Mouse (Mus musculus) CH12.LX (cell line): ENCODE measurements around the gene Ryr3. TPM values are rescaled to one million over a fixed set of nuclear protein-coding genes. Genes with fewer than 3 reads are reported as not detected.

Experiments used
- DNase-seq: peaks from one replicate; pipeline ENCODE4 v3.0.0-alpha.2; 2013; ENCODE audit errors: extremely low read depth
- H3K27ac ChIP-seq: 2 replicates; pipeline ENCODE4 v1.5.1; 2012; ENCODE audit warnings: low read depth, mild to moderate bottlenecking, control low read depth, moderate library complexity; ENCODE audit not compliant: insufficient read depth
- H3K27me3 ChIP-seq: replicated peaks from 2 replicates; pipeline ENCODE3; 2012; ENCODE audit warnings: inconsistent platforms
- H3K36me3 ChIP-seq, 2 experiments: replicated peaks in 1 of 2; 2 replicates each; pipeline versions ENCODE3 to v1.6.1; 2012; ENCODE audit warnings: inconsistent platforms in 1 of 2, low read length in 1 of 2, mild to moderate bottlenecking in 1 of 2, mixed read lengths in 1 of 2, moderate library complexity in 1 of 2; ENCODE audit not compliant: control insufficient read depth in 1 of 2, insufficient read depth in 1 of 2
- H3K4me1 ChIP-seq, 2 experiments: 2 replicates each; pipeline ENCODE4 v1.6.1; 2012; ENCODE audit warnings: inconsistent platforms in 1 of 2, moderate library complexity in 1 of 2; ENCODE audit not compliant: insufficient read depth in 2 of 2, control insufficient read depth in 1 of 2
- H3K4me2 ChIP-seq: 2 replicates; pipeline ENCODE4 v1.6.1; 2012; ENCODE audit warnings: low read depth, mild to moderate bottlenecking, control low read depth; ENCODE audit not compliant: poor library complexity, insufficient read depth, severe bottlenecking
- H3K4me3 ChIP-seq, 3 experiments: fragments of 150-350 bp in 1 of 3; sonication (generic) in 1 of 3; replicated peaks in 1 of 3; 2 replicates each; pipeline versions ENCODE3 to v1.5.1; 2011 to 2012; ENCODE audit warnings: low read depth in 2 of 3, low read length in 2 of 3, mild to moderate bottlenecking in 2 of 3, moderate library complexity in 2 of 3, control low read depth in 1 of 3, improper control_type of control experiment in 1 of 3, inconsistent platforms in 1 of 3, mixed read lengths in 1 of 3; ENCODE audit not compliant: poor library complexity in 1 of 3
- H3K79me2 ChIP-seq: replicated peaks from 2 replicates; pipeline ENCODE4 v1.6.1; 2012; ENCODE audit warnings: mild to moderate bottlenecking, moderate library complexity; ENCODE audit not compliant: control insufficient read depth, poor library complexity, insufficient read depth, severe bottlenecking; ENCODE audit errors: extremely low read depth
- H3K9ac ChIP-seq: 2 replicates; pipeline ENCODE4 v1.6.1; 2012; ENCODE audit warnings: low read depth, mild to moderate bottlenecking, control low read depth, moderate library complexity; ENCODE audit not compliant: insufficient read depth
- H3K9me3 ChIP-seq: replicated peaks from 2 replicates; pipeline ENCODE3; 2012; ENCODE audit warnings: low read length, inconsistent platforms, mixed read lengths
- CTCF ChIP-seq, 2 experiments: IDR thresholded peaks in 1 of 2; conservative IDR thresholded peaks in 1 of 2; 2 replicates each; pipeline ENCODE4 v1.5.1; 2011 to 2012; ENCODE audit warnings: low read depth in 2 of 2, low read length in 2 of 2, improper control_type of control experiment in 1 of 2, inconsistent platforms in 1 of 2, mild to moderate bottlenecking in 1 of 2, moderate library complexity in 1 of 2
- ELF1 ChIP-seq: IDR thresholded peaks from 2 replicates; pipeline ENCODE4 v1.6.1; 2014; ENCODE audit warnings: low read depth, mild to moderate bottlenecking, inconsistent platforms, low read length, improper control_type of control experiment
- EP300 ChIP-seq: IDR thresholded peaks from 2 replicates; pipeline ENCODE4 v1.6.1; 2011; ENCODE audit warnings: low read length, improper control_type of control experiment
- ETS1 ChIP-seq: conservative IDR thresholded peaks from 2 replicates; pipeline ENCODE4 v1.6.1; 2012; ENCODE audit warnings: low read depth, mild to moderate bottlenecking, inconsistent platforms, low read length, improper control_type of control experiment, moderate library complexity
- IRF4 ChIP-seq: IDR thresholded peaks from 2 replicates; pipeline ENCODE4 v1.6.1; 2014; ENCODE audit warnings: low read depth, mild to moderate bottlenecking, inconsistent platforms, low read length, improper control_type of control experiment
- JUN ChIP-seq: IDR thresholded peaks from 2 replicates; pipeline ENCODE4 v1.6.1; 2011; ENCODE audit warnings: low read depth, mild to moderate bottlenecking, low read length, improper control_type of control experiment, moderate library complexity; ENCODE audit not compliant: insufficient read depth
- JUND ChIP-seq: conservative IDR thresholded peaks from 2 replicates; pipeline ENCODE4 v1.6.1; 2011; ENCODE audit warnings: low read depth, low read length, improper control_type of control experiment
- KAT2A ChIP-seq: IDR thresholded peaks from 2 replicates; pipeline ENCODE4 v1.6.1; 2012; ENCODE audit warnings: low read length, improper control_type of control experiment, inconsistent platforms; ENCODE audit not compliant: insufficient replicate concordance
- MAFK ChIP-seq: IDR thresholded peaks from 2 replicates; pipeline ENCODE4 v1.6.1; 2011; ENCODE audit warnings: low read length, improper control_type of control experiment; ENCODE audit not compliant: insufficient replicate concordance
- MAZ ChIP-seq: IDR thresholded peaks from 2 replicates; pipeline ENCODE4 v1.6.1; 2012; ENCODE audit warnings: low read depth, mild to moderate bottlenecking, inconsistent platforms, low read length, improper control_type of control experiment, moderate library complexity
- MXI1 ChIP-seq: IDR thresholded peaks from 2 replicates; pipeline ENCODE4 v1.6.1; 2011; ENCODE audit warnings: mild to moderate bottlenecking, low read depth, low read length, improper control_type of control experiment
- PAX5 ChIP-seq: IDR thresholded peaks from 2 replicates; pipeline ENCODE4 v1.6.1; 2012; ENCODE audit warnings: low read length, inconsistent platforms, mixed read lengths
- POLR2A ChIP-seq: IDR thresholded peaks from 2 replicates; pipeline ENCODE4 v1.6.1; 2011; ENCODE audit warnings: low read depth, mild to moderate bottlenecking, improper control_type of control experiment, low read length
- POLR2AphosphoS2 ChIP-seq: IDR thresholded peaks from 2 replicates; pipeline ENCODE4 v1.6.1; 2011; ENCODE audit warnings: low read depth, low read length, improper control_type of control experiment
- RAD21 ChIP-seq: IDR thresholded peaks from 2 replicates; pipeline ENCODE4 v1.6.1; 2011; ENCODE audit warnings: low read depth, mild to moderate bottlenecking, low read length, improper control_type of control experiment, moderate library complexity
- RCOR1 ChIP-seq: conservative IDR thresholded peaks from 2 replicates; pipeline ENCODE4 v1.6.1; 2012; ENCODE audit warnings: low read depth, mild to moderate bottlenecking, inconsistent platforms, low read length, improper control_type of control experiment
- SIN3A ChIP-seq: IDR thresholded peaks from 2 replicates; pipeline ENCODE4 v1.6.1; 2012; ENCODE audit warnings: low read length, improper control_type of control experiment, inconsistent platforms
- SMC3 ChIP-seq: IDR thresholded peaks from 2 replicates; pipeline ENCODE4 v1.6.1; 2011; ENCODE audit warnings: low read depth, low read length, improper control_type of control experiment
- TCF12 ChIP-seq: IDR thresholded peaks from 2 replicates; pipeline ENCODE4 v1.6.1; 2014; ENCODE audit warnings: low read depth, mild to moderate bottlenecking, inconsistent platforms, low read length, improper control_type of control experiment
- UBTF ChIP-seq: IDR thresholded peaks from 2 replicates; pipeline ENCODE4 v1.6.1; 2012; ENCODE audit warnings: low read depth, mild to moderate bottlenecking, inconsistent platforms, low read length, improper control_type of control experiment, moderate library complexity
- USF1 ChIP-seq: IDR thresholded peaks from 2 replicates; pipeline ENCODE4 v1.6.1; 2014; ENCODE audit warnings: low read depth, mild to moderate bottlenecking, inconsistent platforms, low read length, improper control_type of control experiment
- USF2 ChIP-seq: conservative IDR thresholded peaks from 2 replicates; pipeline ENCODE4 v1.6.1; 2011; ENCODE audit warnings: low read depth, low read length, improper control_type of control experiment
- ZKSCAN1 ChIP-seq: IDR thresholded peaks from 2 replicates; pipeline ENCODE4 v1.6.1; 2012; ENCODE audit warnings: low read depth, inconsistent platforms, low read length, improper control_type of control experiment, borderline replicate concordance
- dilution Hi-C: fragments of 300-500 bp; cut with MboI; formaldehyde crosslinking; loops from 2 replicates; pipeline ENCODE4 v1.14.3; 2020; ENCODE audit warnings: low sequenced_read_pairs; ENCODE audit not compliant: extremely low pct_unique_long_range_greater_than_20kb, extremely low pct_ligation_motif_present
- in situ Hi-C: fragments of 300-500 bp; cut with MboI; formaldehyde crosslinking; loops from 3 replicates; pipeline ENCODE4 v1.14.3; 2019; ENCODE audit warnings: low sequenced_read_pairs, low pct_ligation_motif_present, low pct_unique_long_range_greater_than_20kb, mixed read lengths
- polyA plus RNA-seq: library from polyadenylated mRNA; unstranded; fragments of >175 nt; gene quantifications from 2 replicates; pipeline ENCODE4 v1.2.1, GENCODE M21; 2012; ENCODE audit warnings: low read depth; ENCODE audit not compliant: insufficient read length
- total RNA-seq, 2 experiments: library from RNA; depleted of rRNA; stranded (reverse); fragments of 300-350 nt in 1 of 2; fragments of >200 nt in 1 of 2; gene quantifications; 2 replicates each; pipeline ENCODE4 v1.2.3; 2012 to 2014

Gene Ryr3
- total and polyA plus RNA-seq, 3 experiments = 0.08 to 0.40 (median 0.16) TPM

DNA sequence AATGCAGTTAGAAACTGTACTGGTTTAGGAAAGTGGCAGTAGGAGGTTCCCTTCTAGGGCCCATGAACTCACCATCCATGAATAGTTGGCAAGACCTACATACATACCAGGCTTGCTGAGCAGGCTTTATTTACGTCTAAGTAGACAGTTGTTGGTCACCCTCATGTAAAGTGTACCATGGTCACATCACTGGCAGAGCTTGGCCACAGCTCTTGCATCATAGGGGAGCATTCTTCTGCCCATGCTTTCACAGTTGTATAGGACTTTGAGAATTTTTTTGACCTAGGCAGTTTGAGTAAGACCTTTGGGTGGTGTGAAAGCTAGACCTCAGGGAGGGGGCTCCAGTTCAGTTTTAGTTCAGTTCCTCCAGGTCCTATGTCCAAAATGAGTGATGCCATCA lies 619.8 kb downstream of the Ryr3 start:
- dilution Hi-C loops = no loop called here
- DNase-seq = no peak
- H3K4me3 ChIP-seq = no peak overlapping the region
- H3K27ac ChIP-seq = no peak overlapping the region
- no peaks in the 10 kb centered on the region for H3K9me3 ChIP-seq
- H3K4me1 ChIP-seq = peaks cover 0 to 35% of the 10 kb centered on the region in 2 experiments; a peak in 2 of 4 replicates
- in situ Hi-C loops = no loop called here
- H3K9ac ChIP-seq = no peak overlapping the region
- H3K79me2 ChIP-seq = no peaks in the 10 kb centered on the region
- no peak for TF ChIP-seq PAX5
- TF ChIP-seq SMC3 = no peak
- no peak for TF ChIP-seq POLR2AphosphoS2
- no peak for TF ChIP-seq ETS1
- no peak for TF ChIP-seq TCF12
- no peak for TF ChIP-seq MXI1
- TF ChIP-seq CTCF (conservative IDR thresholded peaks at IDR 0.05 in 1 of 2, IDR thresholded peaks at IDR 0.05 in 1 of 2; ENCODE audit: low read depth in 2 of 2, low read length in 2 of 2) = no peak
- TF ChIP-seq KAT2A = no peak
- TF ChIP-seq UBTF = no peak
- no peak for TF ChIP-seq RAD21
- no peak for TF ChIP-seq EP300
- no peak for TF ChIP-seq JUN
- TF ChIP-seq RCOR1 = no peak
- no peak for TF ChIP-seq MAFK
- no peak for TF ChIP-seq IRF4
- no peak for TF ChIP-seq ELF1
- TF ChIP-seq, all 38 proteins: peak for 0
- H3K4me2 ChIP-seq = no peak overlapping the region
- no peaks in the 10 kb centered on the region for H3K36me3 ChIP-seq
- no peaks in the 10 kb centered on the region for H3K27me3 ChIP-seq

DNA sequence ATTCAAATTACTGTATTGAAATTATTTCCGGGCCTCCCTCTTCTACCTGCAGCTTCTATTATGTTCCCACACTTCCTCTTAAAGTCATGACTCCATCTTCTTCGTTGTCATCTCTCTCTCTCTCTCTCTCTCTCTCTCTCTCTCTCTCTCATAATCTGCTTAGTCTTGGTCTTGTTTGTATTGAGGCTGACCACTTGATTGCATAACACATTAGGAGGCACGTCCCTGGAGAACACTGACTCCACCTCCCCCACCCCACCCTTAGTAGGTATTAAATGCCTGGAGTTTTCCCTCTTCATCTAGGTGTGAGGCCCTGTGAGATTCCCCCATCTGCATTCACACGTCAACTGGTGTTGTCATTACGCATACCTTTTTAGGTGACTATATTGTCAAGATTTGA lies 620.5 kb downstream of the Ryr3 start:
- Histone ChIP-seq H3K9ac (no peak overlapping the region), H3K4me2 (no peak overlapping the region), H3K4me3 (no peak overlapping the region), H3K27ac (no peak overlapping the region), H3K27me3 (no peaks in the 10 kb centered on the region), H3K9me3 (no peaks in the 10 kb centered on the region), H3K36me3 (no peaks in the 10 kb centered on the region), H3K4me1 (peaks cover 0 to 35% of the 10 kb centered on the region in 2 experiments; a peak in 2 of 4 replicates), H3K79me2 (no peaks in the 10 kb centered on the region)
- TF ChIP-seq ETS1 = no peak
- TF ChIP-seq PAX5 = no peak
- no peak for TF ChIP-seq SIN3A
- no peak for TF ChIP-seq ZKSCAN1
- no peak for TF ChIP-seq POLR2A
- no peak for TF ChIP-seq ELF1
- no peak for TF ChIP-seq JUND
- TF ChIP-seq MAZ = no peak
- TF ChIP-seq USF2 = no peak
- no peak for TF ChIP-seq USF1
- in situ Hi-C loops (no loop called here), dilution Hi-C loops (no loop called here)
- no peak for DNase-seq
